Mouse (Mus musculus) naive thymus-derived CD4-positive, alpha-beta T cell, adult 2 months (primary cell): Measurements from ENCODE around the gene Fam120a.
A peak's percentile ranks its signal among the peaks of the same experiment; 100 is the strongest.

Source experiments
- DNase-seq: peaks from one replicate; pipeline ENCODE4 v3.0.0-alpha.2; 2011; ENCODE audit warnings: low read depth

Gene Fam120a

DNA sequence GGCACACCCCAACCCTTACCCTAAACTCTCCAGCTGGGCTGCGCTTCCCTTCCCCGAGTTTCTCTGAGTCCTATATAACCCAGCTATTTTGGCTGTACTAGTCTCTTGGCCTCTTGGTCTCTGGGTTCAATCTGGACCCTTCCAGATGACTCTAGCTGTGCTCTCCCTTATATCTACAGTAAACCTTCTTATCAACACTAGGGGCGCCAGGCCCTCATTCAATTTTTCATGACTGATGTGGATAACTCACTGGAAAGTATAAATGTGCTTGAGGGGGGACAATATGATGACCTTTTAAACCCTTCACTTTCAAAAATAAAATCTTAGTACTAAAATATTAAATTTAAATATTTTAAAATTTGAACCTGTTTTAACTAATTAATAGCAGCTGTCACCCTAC lies 115.0 kb downstream of the Fam120a start:
- peak; percentile 55 for DNase-seq

- no peak for DNase-seq
These were observed 116.1 kb downstream of the Fam120a start for GRCm38 (mm10) chr13:48851719-48852118.

- DNase-seq = no peak
These were observed 117.0 kb downstream of the Fam120a start for GRCm38 (mm10) chr13:48850771-48851170.

GRCm38 (mm10) chr13:48850326-48850725 lies 117.5 kb downstream of the Fam120a start:
- DNase-seq = no peak

GRCm38 (mm10) chr13:48849155-48849554 lies 118.7 kb downstream of the Fam120a start:
- no peak for DNase-seq

DNA sequence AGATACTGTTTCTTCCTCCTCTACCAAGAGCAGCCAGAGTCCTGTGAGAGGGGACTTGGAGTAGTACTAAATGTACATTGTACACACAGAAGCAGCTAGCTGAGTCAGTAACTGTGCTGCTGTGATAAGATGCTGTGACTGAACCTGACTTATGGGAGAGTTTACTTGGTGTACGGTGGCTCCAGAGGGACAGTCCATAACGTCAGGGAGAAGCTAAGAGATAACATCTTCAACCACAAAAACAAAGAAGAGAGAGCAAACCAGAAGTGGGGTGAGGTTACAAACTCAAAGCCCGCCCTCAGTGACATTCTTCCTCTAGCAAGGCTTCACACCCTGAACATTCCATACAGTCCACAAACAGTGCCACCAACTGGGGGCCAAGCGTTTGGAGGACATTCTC lies 122.5 kb downstream of the Fam120a start:
- DNase-seq = peak; percentile 63

- DNase-seq = peak; percentile 39
These were observed 124.3 kb downstream of the Fam120a start for GRCm38 (mm10) chr13:48843530-48843929.

DNA sequence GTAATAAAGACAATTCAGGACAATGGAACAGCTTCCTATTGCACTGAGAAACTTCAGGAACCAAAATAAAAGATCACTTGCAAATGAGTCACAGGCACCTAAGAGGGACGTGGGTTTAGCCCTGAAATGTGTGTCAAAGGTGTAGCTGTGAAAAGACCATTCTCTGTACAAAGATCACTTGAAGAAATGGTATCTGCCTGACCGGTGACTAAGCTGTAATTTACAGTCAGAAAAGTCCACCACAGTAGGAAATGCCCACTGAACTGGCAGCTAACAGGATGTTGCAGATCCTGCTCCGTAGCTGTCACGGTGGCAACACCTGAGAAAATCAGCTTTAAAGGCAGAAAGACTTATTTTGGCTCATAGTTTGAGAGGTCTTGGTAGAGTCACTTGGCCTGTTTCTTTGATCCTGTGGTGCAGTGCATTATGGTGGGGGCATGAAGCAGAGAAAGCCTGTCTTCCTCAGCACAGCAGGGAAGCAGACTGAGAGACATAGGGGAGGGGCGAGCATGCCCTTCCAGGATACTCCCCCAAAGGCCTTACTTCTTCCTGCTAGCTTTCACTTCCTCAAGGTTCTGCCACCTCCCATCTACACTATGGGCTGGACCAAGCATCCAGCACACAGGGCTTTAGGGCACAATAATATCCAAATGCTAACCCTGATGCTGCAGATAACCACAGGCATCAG lies 125.8 kb downstream of the Fam120a start:
- peak; percentile 46 for DNase-seq

DNA sequence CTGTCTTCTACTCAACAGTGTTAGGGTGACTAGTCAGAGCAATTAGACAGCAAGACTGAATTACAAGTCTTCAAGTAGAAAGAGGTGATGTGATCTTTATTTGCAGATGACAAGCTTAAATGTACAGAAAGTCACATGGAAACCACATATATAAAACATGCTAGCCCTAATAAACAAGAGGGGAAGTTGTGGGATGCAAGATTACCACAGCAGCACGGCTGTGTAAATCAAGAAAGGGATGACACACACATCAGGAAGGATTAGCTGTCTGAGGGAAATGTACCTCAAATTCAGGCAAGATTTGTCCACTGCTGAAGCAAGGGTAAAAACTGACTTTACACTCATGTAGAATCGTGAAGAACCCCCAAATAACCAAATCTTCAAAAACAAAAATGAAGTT lies 129.5 kb downstream of the Fam120a start:
- no peak for DNase-seq

- no peak for DNase-seq
These were observed 130.3 kb downstream of the Fam120a start for GRCm38 (mm10) chr13:48837537-48837936.

GRCm38 (mm10) chr13:48830528-48831250 lies 137.1 kb downstream of the Fam120a start:
- no peak for DNase-seq

- DNase-seq = no peak
These were observed 138.0 kb downstream of the Fam120a start for GRCm38 (mm10) chr13:48829780-48830179.
